Mouse (Mus musculus) spleen, postnatal 36 days (tissue): ENCODE measurements around the gene Mark1.

Source experiments
- DNase-seq, 2 experiments: peaks; one replicate each; pipeline ENCODE4 v3.0.0; 2022; ENCODE audit warnings: low spot score in 2 of 2, mixed read lengths in 1 of 2

The Mark1 gene

DNA sequence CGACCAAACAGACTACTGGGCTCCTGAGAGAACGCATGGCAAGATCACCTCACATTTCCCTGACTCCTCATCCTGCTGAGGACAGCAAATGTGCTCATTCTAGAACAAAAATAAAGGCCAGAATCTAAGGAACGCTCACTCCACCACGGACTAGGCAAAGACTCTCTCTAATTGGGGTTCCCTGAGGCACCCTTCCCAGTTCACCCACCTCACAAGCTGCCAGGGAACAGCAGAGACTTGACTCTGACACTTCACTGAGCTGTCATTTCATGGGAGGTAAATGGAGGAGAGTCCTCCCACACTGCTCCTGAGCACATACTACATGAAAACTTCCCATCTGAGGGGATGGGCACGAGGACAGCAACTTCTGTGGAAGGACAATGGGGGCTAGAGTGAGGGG, 37.5 kb downstream of the Mark1 start:
- no peak for DNase-seq

DNA sequence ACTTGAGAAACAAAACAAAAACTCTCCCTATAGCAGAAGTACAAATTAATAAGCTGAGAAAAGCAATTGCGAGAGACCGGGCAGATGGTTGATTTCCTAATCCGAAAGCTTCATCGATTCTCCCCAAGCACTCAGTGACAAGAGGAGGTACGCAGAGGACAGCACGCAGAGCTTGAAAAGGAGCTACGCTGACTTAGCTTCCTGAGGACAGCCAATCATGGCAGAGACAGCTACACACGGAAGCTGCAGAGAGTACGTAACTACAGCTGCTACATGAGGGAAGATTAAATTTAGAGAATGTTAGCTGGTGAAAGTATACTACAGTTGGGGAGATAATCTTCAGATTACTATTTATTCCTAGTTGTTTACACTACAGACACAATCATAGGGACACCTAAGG, 40.6 kb downstream of the Mark1 start:
- no peak for DNase-seq

DNA sequence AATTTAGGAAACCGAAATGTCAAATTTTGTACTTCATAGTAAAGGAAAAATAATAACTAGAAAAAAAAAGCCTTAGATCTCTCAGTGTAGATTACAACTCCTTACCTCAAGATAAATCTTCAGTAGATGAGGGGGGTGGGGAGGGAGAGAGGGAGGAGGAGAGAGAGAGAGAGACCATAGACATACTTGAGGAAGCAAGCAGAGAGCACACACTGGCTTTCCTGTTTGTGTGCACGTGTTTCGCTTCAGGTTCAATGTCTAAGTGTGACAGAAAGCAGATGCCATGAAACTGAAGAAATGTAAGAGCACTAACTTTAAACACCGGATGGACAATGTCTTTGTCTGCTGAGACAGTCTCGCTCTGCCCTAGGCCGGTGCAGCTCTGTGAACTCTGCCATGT, 41.0 kb downstream of the Mark1 start:
- DNase-seq, result no peak

DNA sequence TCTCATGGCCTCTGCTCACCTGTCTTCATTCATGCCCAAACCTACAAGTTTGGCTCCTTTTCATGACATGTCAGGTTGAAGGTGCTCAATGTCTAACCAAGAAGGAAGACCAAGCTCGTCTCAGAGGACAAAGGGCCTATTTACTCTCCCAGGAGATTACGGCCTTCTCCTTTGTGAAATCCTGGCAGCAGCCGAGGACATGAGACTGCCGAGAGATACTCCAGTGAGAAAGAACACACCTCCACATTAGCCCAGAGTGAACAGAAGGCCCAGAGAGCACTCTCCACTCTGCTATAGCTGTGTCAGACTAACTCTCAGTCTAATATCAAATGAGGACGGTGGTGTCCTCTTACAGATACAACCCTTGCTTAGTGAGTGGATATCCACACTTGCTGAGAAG, 47.6 kb downstream of the Mark1 start:
- DNase-seq, result no peak

DNA sequence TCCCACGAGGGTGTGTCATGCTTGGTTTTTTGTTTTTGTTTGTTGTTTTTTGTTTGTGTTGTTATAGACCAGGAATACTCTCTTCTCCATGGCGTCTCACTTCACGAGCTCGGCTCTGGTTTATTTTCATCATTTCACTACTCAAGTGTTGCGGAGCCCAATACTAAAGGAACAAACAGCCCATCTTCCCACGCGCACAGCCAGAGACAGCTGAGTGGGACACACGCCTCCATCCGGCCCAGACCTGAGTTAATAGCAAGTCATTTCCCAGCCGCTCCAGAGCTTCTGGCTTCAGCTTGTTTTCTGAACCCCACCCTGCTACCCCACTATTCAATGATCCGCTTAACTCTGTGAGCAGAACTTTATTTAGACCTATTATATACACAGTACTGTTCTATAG, 48.3 kb downstream of the Mark1 start:
- DNase-seq, result no peak

DNA sequence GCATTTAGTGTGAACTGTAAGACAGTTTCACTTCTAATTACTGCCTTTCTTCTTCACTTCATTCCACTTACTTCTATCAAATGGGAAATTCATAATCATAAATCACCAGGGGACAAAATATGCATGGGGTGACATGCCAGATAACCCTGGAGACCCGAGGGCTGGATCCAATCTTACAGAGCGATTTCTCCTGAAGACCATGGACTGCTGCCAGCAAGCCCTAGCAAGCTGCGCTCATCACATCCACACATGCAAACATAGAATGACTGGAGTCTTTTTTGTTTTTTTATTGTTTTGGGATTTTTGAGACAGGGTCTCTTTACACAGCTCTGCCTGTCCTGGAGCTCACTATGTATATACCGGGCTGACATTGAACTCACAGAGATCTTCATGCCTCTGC, 61.3 kb downstream of the Mark1 start:
- DNase-seq, result no peak

DNA sequence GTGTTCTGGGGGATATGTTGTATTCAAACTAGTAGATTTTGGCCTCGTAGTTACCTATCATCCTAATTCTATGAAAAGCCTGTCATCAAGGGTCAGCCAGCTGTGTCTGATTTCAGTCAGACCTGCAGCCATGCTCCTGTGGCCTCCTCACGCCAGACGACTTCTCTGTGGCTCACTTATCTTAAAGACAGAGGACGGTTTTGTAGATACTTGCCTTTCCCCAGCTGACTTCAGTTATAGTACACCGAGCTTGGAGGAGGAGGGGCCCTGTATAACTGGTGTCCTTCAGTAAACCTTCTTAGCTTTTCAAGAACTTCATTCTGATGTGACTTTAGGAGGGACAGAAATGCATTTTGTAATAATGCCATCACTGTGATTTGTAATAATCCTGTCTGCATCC, 63.4 kb downstream of the Mark1 start:
- DNase-seq, result no peak

DNA sequence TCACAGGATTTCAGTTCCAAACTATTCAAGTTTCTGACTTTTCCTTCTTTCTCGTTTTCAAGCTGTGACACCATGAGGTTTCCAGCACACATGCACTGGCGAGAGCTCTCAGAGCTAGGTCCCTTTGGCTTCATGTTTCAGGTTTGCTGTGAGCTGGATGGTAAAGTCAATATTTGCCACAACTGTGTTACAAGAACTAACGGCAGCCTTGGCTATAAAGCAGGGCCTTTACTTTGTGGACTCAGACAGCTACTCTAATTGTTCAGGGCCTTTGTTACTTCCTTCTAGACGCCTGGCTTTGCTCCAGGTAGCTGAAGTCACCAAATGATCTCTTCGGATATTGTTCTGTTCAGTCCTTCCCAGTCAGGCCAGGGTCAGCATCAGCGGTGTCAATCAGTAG, 63.9 kb downstream of the Mark1 start:
- DNase-seq, result no peak

DNA sequence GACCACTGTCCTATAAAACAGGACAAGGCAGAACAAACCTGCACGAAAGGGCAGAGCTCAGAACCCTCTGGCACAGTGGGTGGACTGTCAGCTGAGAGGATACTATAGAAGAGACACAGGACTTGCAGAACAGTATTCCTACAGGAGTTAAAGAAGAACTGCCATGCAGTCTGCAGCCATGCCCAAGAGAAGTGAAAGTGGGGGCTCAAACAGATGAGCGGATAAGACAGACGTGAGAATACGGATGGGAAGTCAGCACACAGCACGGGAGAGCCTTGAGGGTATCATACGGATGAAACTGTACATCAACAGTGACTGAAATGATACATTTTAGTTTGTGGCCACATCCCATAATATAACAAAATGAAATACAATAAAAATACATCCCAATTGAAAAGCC, 68.3 kb downstream of the Mark1 start:
- no peak for DNase-seq

DNA sequence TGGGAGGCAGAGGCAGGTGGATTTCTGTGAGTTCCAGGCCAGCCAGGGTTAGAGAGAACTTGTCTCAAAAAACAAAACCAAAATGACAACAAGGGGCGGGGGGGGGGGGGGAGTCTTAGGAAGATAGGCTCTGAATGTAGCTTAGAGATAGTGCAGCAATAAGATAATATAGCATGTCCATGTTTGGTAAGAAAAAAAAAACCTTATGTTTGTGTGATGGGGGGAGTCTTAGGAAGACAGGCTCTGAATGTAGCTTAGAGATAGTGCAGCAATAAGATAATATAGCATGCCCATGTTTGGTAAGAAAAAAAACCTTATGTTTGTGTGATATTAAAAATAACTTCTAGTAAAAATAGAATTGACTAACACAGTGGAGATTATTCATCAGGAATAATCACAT, 71.0 kb downstream of the Mark1 start:
- no peak for DNase-seq

DNA sequence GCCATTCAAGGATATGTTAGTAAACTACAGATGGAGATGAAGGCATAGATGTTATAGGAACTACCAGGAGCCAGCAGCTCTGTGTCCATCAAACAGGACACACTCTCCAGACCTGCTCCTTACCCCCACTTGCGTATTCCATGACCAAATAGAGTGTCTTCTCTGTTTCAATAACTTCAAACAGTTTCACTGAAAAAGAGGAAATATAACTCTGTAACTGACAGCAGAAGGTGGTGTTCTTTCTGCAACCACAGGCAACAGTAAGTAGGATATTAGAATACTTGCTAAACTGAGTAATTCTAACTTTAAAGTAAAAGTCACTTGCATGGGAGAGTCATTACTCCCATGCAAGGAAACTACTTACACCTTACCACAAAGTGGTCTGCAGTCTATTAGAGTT, 71.5 kb downstream of the Mark1 start:
- no peak for DNase-seq

DNA sequence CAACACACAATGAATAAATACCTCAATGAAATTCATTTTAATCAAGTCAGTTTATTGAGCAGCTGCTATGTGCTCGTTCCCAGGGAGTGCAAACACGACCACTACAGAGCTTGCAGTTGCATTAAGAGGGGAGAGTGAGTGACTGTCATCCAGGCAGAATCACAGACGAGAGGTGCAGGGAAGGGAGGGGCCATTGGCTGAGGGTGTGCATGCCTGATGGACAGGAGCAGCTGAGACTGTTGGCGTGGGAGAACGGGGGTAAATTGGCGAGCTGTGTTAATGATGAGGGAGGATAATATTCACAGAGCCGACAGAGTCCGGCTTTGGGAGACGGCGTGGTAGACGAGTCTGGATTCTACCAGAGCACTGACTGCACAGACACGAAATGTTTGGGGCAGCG, 76.5 kb downstream of the Mark1 start:
- DNase-seq, result no peak

DNA sequence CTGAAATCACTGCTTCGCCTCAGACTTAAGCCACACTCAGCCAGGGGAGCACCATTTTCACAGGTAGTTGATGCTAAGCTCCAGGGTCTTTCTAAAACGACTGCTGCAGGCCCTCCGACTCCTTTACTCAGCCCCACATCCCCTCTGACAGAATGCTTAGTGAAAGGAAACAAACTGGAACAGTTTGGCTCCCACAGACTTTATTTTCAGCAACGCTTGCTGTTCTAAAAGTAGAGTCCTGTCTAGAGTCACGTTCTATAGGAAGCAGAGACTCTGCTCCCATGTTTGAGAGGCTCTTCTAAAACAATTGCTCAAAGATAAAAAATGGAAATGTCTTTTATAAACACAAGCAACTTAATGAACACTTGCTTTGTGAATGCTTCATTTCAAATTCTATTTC, 79.3 kb downstream of the Mark1 start:
- no peak for DNase-seq

DNA sequence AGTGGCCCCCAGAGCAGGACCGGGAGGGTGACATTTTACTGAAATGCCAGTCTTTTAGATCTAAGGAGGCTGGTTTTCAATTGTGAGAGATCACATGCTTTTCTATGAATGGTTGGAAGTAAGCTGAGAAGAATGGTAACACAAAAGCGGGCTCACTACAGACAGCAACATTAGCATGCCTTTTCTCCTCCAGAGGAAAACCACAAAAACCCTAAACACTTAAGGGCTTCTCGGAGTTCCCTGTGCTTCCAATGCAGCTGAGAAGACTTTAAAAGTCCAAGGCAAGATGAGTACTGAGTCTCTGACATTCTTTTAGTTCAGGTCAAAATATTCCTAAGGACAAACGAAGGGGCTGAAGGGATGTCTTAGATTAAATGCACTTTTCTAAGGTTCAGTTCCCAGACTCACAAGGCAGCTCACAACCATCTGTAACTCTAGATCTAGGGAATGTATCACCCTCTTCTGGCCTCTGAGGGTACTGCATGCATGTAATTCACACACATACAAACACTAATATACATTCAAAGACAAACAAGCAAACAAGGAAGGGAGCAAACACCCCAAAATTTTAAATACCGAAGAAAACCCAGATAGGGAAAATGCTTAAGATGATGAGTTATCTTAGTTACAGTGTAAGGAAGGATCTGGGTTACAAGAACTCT, 81.0 kb downstream of the Mark1 start:
- no peak for DNase-seq

DNA sequence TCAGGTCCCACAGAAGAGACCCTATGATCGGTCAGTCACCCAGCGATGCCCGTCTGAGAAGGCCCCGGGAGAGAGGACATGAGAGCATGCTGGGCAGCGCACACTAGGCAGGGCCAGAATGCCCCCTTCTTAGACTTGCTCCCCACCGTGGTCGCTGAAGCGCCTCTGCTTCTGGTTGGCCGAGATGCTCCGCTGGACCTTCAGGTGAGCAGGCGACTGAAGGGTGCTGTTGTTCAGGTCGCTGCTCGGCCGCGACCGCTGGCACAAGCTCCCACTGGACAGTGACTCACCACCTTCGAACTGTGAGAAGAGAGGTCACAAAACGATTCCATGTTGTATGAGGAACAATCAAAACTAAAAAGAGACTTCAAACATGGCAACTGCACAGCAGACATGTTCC, 87.0 kb downstream of the Mark1 start:
- no peak for DNase-seq

DNA sequence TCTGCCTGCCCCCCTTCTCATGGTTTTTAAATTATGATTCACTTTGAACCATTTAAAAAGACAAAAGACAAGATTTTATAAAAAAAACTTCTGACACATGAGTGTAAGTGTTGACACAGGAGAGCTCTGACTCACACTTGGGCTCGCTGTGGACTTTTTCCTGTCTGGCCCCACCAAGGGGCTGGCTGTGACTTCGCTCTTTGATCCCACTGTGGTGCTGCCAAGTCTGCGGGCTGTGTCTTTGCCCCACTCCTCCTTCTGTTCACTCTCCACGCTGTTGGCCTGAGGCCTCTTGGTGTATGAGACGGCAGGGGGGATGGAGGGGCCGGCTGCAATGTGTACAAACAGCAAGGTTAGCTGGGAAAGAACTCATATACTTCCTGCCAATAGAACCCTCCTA, 87.5 kb downstream of the Mark1 start:
- no peak for DNase-seq

DNA sequence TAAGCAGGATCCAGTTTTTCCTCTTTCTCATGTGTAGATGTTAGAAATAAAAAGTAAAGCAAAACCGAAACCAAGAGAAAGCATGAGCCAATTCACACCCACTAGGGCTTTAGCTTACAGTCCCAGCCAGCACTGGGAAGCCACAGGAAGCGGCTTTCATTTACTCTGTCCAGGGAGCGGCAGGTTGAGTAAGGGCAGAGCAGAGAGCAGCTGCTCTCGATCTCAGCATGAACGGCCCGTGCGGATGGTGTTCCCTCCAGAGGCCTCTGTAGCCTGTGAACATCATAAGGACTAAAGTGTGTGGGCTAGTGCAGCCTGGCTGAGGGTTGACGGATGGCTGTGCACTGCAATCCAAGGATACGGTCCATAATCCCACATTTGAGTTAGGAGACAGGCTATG, 90.8 kb downstream of the Mark1 start:
- DNase-seq, result no peak

DNA sequence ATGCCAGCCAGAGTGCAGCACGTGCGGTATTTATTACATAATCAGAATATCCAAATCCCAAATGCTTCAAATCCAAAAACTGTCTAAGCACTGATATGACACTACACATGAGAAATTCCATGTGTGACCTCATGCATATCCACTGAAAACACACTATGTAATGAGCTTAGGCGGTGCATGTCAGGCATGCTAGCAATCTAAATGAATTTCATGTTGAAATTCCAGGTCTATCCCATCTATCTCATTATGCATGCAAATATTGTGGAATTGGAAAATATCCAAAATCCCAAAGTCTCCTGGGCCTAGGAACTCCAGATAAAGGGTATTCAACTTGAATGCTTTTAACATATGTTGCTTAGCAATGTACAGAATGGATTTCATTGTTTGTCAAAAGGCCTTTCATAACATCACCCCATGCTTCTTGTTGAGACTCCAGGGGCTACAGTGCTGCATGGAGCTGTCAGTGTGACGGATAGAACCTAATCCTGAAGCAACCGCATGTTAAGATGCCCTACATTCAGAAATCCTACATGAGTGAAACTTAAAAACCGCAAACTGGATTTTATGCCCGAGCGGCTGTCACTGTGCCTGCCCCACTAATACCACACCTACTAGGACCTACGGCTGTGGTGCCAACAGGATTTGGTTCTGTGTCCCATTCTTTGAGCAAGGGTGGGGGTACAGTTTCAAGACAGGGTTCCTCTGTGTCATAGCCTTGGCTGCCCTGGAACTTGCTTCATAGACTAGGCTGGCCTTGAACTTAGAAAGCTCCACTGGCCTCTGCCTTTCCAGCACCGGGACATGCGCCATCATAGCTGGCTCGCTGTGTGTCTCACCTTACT, 93.2 kb downstream of the Mark1 start:
- no peak for DNase-seq

DNA sequence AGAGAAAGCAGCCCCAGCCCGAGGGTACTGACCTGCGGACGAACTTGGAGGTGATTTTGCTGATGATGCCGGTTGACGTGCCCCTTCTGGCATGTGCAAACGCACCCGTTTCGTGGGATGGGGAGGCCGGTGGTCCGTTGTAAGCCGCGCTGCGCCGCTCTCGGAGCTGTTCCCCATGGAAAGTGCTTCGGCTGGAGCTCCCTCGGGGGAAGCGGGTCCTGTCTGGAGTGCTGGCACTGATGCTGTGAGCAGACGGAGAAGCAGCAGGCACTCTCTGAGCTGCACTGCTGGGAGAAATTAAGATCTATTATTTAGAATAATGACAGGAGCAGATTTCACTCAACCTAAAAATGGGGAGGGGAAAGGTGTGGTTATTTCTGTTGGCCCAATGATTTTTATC, 94.0 kb downstream of the Mark1 start:
- DNase-seq, result no peak

DNA sequence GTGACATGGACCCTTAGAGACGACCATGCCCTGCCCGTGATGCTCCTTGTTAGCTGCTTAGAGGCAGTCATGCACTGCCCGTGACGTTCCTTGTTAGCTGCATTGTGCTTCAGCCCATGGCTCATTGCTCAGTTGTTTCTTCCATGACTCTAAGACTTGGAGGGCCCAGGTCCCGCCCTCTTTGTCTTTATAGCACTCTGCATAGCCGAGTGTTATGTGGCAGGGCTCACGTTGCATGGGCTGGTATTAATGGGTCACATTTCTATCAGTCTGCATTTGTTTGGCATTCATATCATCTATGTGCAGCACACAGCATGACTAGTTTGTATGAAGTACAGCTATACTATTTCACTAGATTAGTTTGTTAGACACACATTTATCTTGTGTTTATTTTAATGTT, 95.7 kb downstream of the Mark1 start:
- DNase-seq, result no peak

DNA sequence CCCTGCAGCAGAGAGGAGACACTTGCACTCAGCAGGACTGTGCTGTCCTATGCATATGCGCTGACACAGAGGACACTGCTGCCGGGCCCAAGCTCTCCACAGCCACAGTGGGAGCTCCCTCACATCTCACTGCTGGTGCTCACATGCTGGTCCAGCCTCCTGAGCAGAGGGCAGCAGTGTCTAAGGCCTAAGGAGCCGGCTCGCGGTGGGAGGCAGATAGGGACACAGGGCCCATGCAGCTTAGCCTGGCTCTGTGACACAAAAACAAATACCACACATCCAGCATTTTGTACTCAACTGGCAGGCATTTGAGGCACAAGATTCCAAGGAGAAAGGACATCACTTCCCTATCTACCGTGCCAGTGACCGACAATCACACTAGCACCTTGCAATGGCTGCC, 96.5 kb downstream of the Mark1 start:
- no peak for DNase-seq

DNA sequence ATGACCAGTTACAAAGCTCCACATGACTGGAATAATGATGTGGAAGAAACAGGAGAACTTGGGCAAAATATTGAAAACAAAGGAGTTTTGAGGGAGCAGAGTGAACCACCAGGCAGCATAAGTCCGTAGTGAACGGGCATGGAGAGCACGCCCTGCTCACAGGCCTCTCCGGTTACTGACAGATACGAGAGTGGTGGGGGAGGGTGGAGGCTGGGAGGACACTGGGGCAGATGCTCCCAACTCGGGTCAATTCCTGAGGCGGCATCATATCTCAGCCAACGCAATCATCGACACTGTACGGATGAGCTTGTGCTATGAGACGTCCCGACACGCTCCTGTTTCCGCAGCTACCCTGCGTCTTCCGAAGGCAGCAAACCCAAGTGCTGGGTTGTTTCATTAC, 102.0 kb downstream of the Mark1 start:
- no peak for DNase-seq

DNA sequence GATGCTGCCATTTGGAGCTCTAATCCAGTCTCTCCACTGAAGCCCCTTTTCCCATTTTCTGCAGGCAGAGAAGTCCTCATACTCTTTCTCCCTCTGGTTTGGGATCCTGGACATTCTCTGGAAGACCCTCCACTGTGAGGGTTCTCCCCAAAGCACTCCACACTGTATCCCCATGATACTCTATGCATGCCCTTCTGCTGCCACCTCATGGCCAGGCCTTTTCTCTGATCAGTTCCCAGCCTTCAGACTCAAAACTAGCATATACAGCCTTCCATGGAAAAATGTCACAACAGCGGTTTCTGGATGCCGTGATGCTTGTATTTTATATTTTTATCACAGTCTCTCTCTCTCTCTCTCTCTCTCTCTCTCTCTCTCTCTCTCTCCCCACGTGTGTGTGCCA, 107.4 kb downstream of the Mark1 start:
- DNase-seq, result no peak

DNA sequence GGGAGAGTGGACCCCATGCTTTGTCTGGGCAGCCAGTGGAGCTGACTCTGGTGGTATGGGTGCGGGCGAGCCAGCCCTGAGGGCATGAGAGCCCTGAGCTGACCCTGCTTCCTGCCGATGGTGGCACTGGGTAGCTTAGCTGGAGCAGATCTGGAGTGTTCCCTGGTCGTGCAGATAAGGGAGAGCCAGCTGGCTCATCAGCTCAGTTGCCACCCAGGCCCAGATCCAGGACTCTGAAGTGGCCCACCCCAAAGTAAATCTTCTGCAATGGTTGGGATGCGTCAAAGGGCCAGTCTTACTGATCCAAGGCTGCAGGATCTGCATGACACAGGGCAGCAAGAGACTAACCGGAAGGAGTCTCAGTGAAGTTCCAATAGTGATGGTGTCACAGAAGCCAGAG, 109.9 kb downstream of the Mark1 start:
- no peak for DNase-seq
